ENCODE assay signal across 8 mouse cellular contexts in genomic region chr4:101717367-101718121, GRCm38 (mm10). TPM values are rescaled to one million over a fixed set of nuclear protein-coding genes. Genes with fewer than 3 reads are reported as not detected.
DNase-seq lines count a peak whose midpoint lies in the region; ATAC-seq lines count a peak whose summit lies in the region.

Gene Lepr (plus strand): TSS chr4:101717404.

- no peak within 1 kb of the TSS for H3K27ac ChIP-seq in heart, embryonic 16.5 days (ENCODE audit: low read length)
- no peak within 1 kb of the TSS for H3K27ac ChIP-seq in midbrain, embryonic 11.5 days (ENCODE audit: low read depth, low read length)

- peaks cover 15% of the 10 kb centered on the region for H3K27me3 ChIP-seq in heart, embryonic 16.5 days (ENCODE audit: control insufficient read depth, insufficient read depth, low read length)
- peaks cover 14% of the 10 kb centered on the region for H3K27me3 ChIP-seq in midbrain, embryonic 11.5 days (ENCODE audit: control insufficient read depth, insufficient read depth, low read length)

- no peaks in the 10 kb centered on the region for H3K9me3 ChIP-seq in heart, embryonic 16.5 days (replicated peaks; ENCODE audit: control insufficient read depth, low read length)
- H3K9me3 ChIP-seq in midbrain, embryonic 11.5 days (ENCODE audit: control insufficient read depth, low read length), result no peaks in the 10 kb centered on the region

- H3K4me1 ChIP-seq in heart, embryonic 16.5 days (ENCODE audit: control insufficient read depth, insufficient read depth, low read length), result 0 out of 2 replicates have a peak, but pooled peaks cover 4% of the 10 kb centered on the region
- H3K4me1 ChIP-seq in midbrain, embryonic 11.5 days (ENCODE audit: control insufficient read depth, insufficient read depth, low read length), result peaks cover 3% of the 10 kb centered on the region; the same call in 1 of the 2 replicates

- WGBS in heart, embryonic 16.5 days, result 1% methylated on average over 50 of the region's 50 CpGs
- whole genome bisulfite sequencing in midbrain, embryonic 11.5 days, result 1% methylated on average over 50 of the region's 50 CpGs

- peak; percentile 6 for DNase-seq in ovary, postnatal 10 days (ENCODE audit: low spot score)
- DNase-seq in ovary, adult 18-20 months (ENCODE audit: low spot score), result no peak
- peak; percentile 52 for DNase-seq in embryo, embryonic 9.5 days (ENCODE audit: extremely low spot score)
- peak; percentile 56 for DNase-seq in kidney, postnatal 10 days
- peak; percentile 94 for DNase-seq in midbrain, embryonic 11.5 days (ENCODE audit: low spot score, missing footprints)
- DNase-seq in spleen, postnatal 36 days (ENCODE audit: low spot score in 2 of 2), result no peak

- H3K36me3 ChIP-seq in heart, embryonic 16.5 days (ENCODE audit: control insufficient read depth, insufficient read depth), result no peaks in the 10 kb centered on the region
- no peaks in the 10 kb centered on the region for H3K36me3 ChIP-seq in midbrain, embryonic 11.5 days (ENCODE audit: control insufficient read depth, insufficient read depth, low read length)

- no peak for ATAC-seq in heart, embryonic 16.5 days (replicated peaks; ENCODE audit: extremely low read depth, insufficient read depth, low FRiP score)
- peak; percentile 65; the same call in 1 of the 2 replicates for ATAC-seq in midbrain, embryonic 11.5 days (ENCODE audit: low FRiP score)
- ATAC-seq in megakaryocyte-erythroid progenitor cell, adult 5-6 weeks (replicated peaks; ENCODE audit: low FRiP score, low TSS enrichment, poor library complexity, severe bottlenecking), result no peak

- H3K9ac ChIP-seq in heart, embryonic 16.5 days (ENCODE audit: low read length), result peak within 1 kb of the TSS; percentile 48
- H3K9ac ChIP-seq in midbrain, embryonic 11.5 days (ENCODE audit: low read length), result peak within 1 kb of the TSS; percentile 38; the same call in 1 of the 2 replicates

- H3K4me3 ChIP-seq in heart, embryonic 16.5 days (ENCODE audit: low read length), result peak within 1 kb of the TSS; percentile 53
- H3K4me3 ChIP-seq in midbrain, embryonic 11.5 days (ENCODE audit: low read depth, low read length), result peak within 1 kb of the TSS; percentile 45

- H3K4me2 ChIP-seq in heart, embryonic 16.5 days (ENCODE audit: low read depth, low read length), result peak within 1 kb of the TSS; percentile 86
- peak within 1 kb of the TSS; percentile 92 for H3K4me2 ChIP-seq in midbrain, embryonic 11.5 days

RNA-seq across cellular contexts. Expression of gene Lepr, which starts in this region (rescaled TPM):
- 1.9 and 2.2 TPM in 2 replicates for polyA plus RNA-seq in heart, embryonic 16.5 days (2015; fragmentation: Nextera tagmentation; extraction: Ambion mirVana)
- 1.6 and 3.0 TPM in 2 replicates for polyA plus RNA-seq in midbrain, embryonic 11.5 days (2014; fragmentation: Nextera tagmentation; extraction: Ambion mirVana)
- not detected in 2 replicates for total RNA-seq in megakaryocyte-erythroid progenitor cell, adult 5-6 weeks (2014; fragmentation: Nextera tagmentation)
- total RNA-seq in megakaryocyte-erythroid progenitor cell, adult 5-6 weeks (2017), result 0.11 TPM in 1 of 2 replicates, not detected in the other

Comparison
In these comparisons a context has a peak if more than half of its experiments do, and no peak if none do; other contexts are left out.
1. DNase-seq: peak in ovary, postnatal 10 days (single experiment), embryo, embryonic 9.5 days (single experiment), kidney, postnatal 10 days (single experiment) and midbrain, embryonic 11.5 days (single experiment); none in ovary, adult 18-20 months (single experiment) and spleen, postnatal 36 days (0 of 2).